Mouse (Mus musculus) right cerebral cortex, postnatal 10 days (tissue): Measurements from ENCODE around the gene Prkacb.
"Not testable (repeated sequence)": the region's sequence is repeated elsewhere in the genome, so short reads cannot be mapped to it uniquely, and the experiment has no call there.

Experiments
- DNase-seq, 2 experiments: peaks; one replicate each; pipeline ENCODE4 v3.0.0; 2021; ENCODE audit warnings: low spot score in 2 of 2

Prkacb gene

GRCm38 (mm10) chr3:146778913-146779312 lies 33.9 kb downstream of the Prkacb start:
- peak in 1 of 2 experiments; percentile 24 for DNase-seq

- no peak for DNase-seq
These were observed 34.3 kb downstream of the Prkacb start for GRCm38 (mm10) chr3:146778451-146778850.

- no peak for DNase-seq
These were observed 36.1 kb downstream of the Prkacb start for GRCm38 (mm10) chr3:146776711-146777110.

GRCm38 (mm10) chr3:146770853-146771252 lies 41.9 kb downstream of the Prkacb start:
- peak in 1 of 2 experiments; percentile 32 for DNase-seq

- DNase-seq, result peak; percentile 71 to 78
These were observed 42.7 kb downstream of the Prkacb start for GRCm38 (mm10) chr3:146769940-146770659.

GRCm38 (mm10) chr3:146769569-146769939 lies 43.2 kb downstream of the Prkacb start:
- peak in 1 of 2 experiments; percentile 21 for DNase-seq

GRCm38 (mm10) chr3:146768921-146769320 lies 43.9 kb downstream of the Prkacb start:
- DNase-seq, result peak in 1 of 2 experiments; percentile 63

GRCm38 (mm10) chr3:146768360-146768759 lies 44.4 kb downstream of the Prkacb start:
- DNase-seq, result no peak

- peak in 1 of 2 experiments; percentile 48 for DNase-seq
These were observed 46.0 kb downstream of the Prkacb start for GRCm38 (mm10) chr3:146766701-146767181.

GRCm38 (mm10) chr3:146766071-146766605 lies 46.7 kb downstream of the Prkacb start:
- no peak for DNase-seq

GRCm38 (mm10) chr3:146764871-146765529 lies 47.8 kb downstream of the Prkacb start:
- DNase-seq, result no peak

GRCm38 (mm10) chr3:146763054-146763453 lies 49.7 kb downstream of the Prkacb start:
- peak in 1 of 2 experiments; percentile 24 for DNase-seq

- DNase-seq, result peak in 1 of 2 experiments; percentile 19
These were observed 51.5 kb downstream of the Prkacb start for GRCm38 (mm10) chr3:146761276-146761675.

- DNase-seq, result peak in 1 of 2 experiments; percentile 25
These were observed 54.5 kb downstream of the Prkacb start for GRCm38 (mm10) chr3:146757970-146758960.

- no peak for DNase-seq
These were observed 58.5 kb downstream of the Prkacb start for GRCm38 (mm10) chr3:146754270-146754669.

- no peak for DNase-seq
These were observed 71.1 kb downstream of the Prkacb start for GRCm38 (mm10) chr3:146741564-146742202.

GRCm38 (mm10) chr3:146741158-146741557 lies 71.6 kb downstream of the Prkacb start:
- no peak for DNase-seq

GRCm38 (mm10) chr3:146736186-146736585 lies 76.6 kb downstream of the Prkacb start:
- not testable (repeated sequence) for DNase-seq

GRCm38 (mm10) chr3:146735657-146736056 lies 77.1 kb downstream of the Prkacb start:
- DNase-seq, result no peak

- no peak for DNase-seq
These were observed 77.7 kb downstream of the Prkacb start for GRCm38 (mm10) chr3:146734907-146735629.
